Mouse (Mus musculus) heart, postnatal 0 days (tissue): ENCODE measurements around the gene Fam210b. TPM values are rescaled to one million over a fixed set of nuclear protein-coding genes. Genes with fewer than 3 reads are reported as not detected.

Experiments
- ATAC-seq: fragments of 200-750 bp; cut with Nextera tagmentation; 2 replicates; pipeline ENCODE4 v1.8.0; 2017; ENCODE audit warnings: low read depth, moderate number of reproducible peaks, moderate library complexity; ENCODE audit not compliant: insufficient read depth
- DNase-seq: peaks from one replicate; pipeline ENCODE4 v3.0.0-alpha.2; 2016; ENCODE audit warnings: low spot score
- H3K27ac ChIP-seq: fragments of 300-500 bp; sonication (generic); 2 replicates; pipeline ENCODE4 v1.5.1; 2014; ENCODE audit warnings: low read depth, mild to moderate bottlenecking
- H3K27me3 ChIP-seq: fragments of 300-500 bp; sonication (generic); 2 replicates; pipeline ENCODE4 v1.6.1; 2014; ENCODE audit warnings: low read length, mixed read lengths; ENCODE audit not compliant: control insufficient read depth, insufficient read depth
- H3K36me3 ChIP-seq: fragments of 300-500 bp; sonication (generic); replicated peaks from 2 replicates; pipeline ENCODE4 v1.6.1; 2014; ENCODE audit warnings: low read length, mixed read lengths; ENCODE audit not compliant: control insufficient read depth, insufficient read depth
- H3K4me1 ChIP-seq: fragments of 300-500 bp; sonication (generic); 2 replicates; pipeline ENCODE4 v1.6.1; 2014; ENCODE audit warnings: antibody characterized with exemption; ENCODE audit not compliant: control insufficient read depth, insufficient read depth
- H3K4me2 ChIP-seq: fragments of 300-500 bp; sonication (generic); 2 replicates; pipeline ENCODE4 v1.6.1; 2014; ENCODE audit warnings: low read depth, mild to moderate bottlenecking, low read length, moderate library complexity
- H3K4me3 ChIP-seq: fragments of 300-500 bp; sonication (generic); 2 replicates; pipeline ENCODE4 v1.5.1; 2014; ENCODE audit warnings: low read depth, low read length
- H3K9ac ChIP-seq: fragments of 300-500 bp; sonication (generic); replicated peaks from 2 replicates; pipeline ENCODE4 v1.6.1; 2014; ENCODE audit warnings: low read depth, low read length, mixed read lengths
- H3K9me3 ChIP-seq: fragments of 300-500 bp; sonication (generic); replicated peaks from 2 replicates; pipeline ENCODE4 v1.6.1; 2016; ENCODE audit warnings: low read length; ENCODE audit not compliant: control insufficient read depth
- CTCF ChIP-seq: IDR thresholded peaks from 2 replicates; pipeline ENCODE4 v1.5.1; 2016; ENCODE audit warnings: antibody characterized with exemption, control low read depth, low read depth
- EP300 ChIP-seq: IDR thresholded peaks from 2 replicates; pipeline ENCODE4 v1.6.1; 2016; ENCODE audit warnings: antibody characterized with exemption, low read depth
- WGBS: fragments of 180-500 bp; shearing (Covaris S2); extraction: QIAGEN DNeasy Blood & Tissue Kit; methylation state at CpG from one replicate; pipeline ENCODE4 v1.1.7; 2014; 5-methylcytosine and 5-hydroxymethylcytosine counted together
- polyA plus RNA-seq: library from polyadenylated mRNA; unstranded; fragments of >200 nt; fragmentation: Nextera tagmentation; extraction: Ambion mirVana; gene quantifications from 2 replicates; pipeline ENCODE4 v1.2.1, GENCODE M21; 2015
- total RNA-seq: library from RNA; depleted of rRNA; stranded (reverse); fragments of >200 nt; gene quantifications from 2 replicates; pipeline ENCODE4 v1.2.3, GENCODE M21; 2014; ENCODE audit warnings: low replicate concordance

Gene Fam210b
- total and polyA plus RNA-seq, 2 experiments from 2014 or later = 3.3 to 9.4 TPM

- WGBS = 30% methylated on average over 5 of the region's 5 CpGs
- peak overlapping the region; percentile 76 for H3K4me3 ChIP-seq
- peak overlapping the region; percentile 47 for H3K27ac ChIP-seq
- no peaks in the 10 kb centered on the region for H3K9me3 ChIP-seq
- H3K27me3 ChIP-seq = no peaks in the 10 kb centered on the region
- no peak for ATAC-seq
- peaks cover 18% of the 10 kb centered on the region; the same call in 1 of the 2 replicates for H3K4me1 ChIP-seq
- H3K36me3 ChIP-seq = no peaks in the 10 kb centered on the region
- DNase-seq = no peak
- peak overlapping the region; percentile 95 for H3K4me2 ChIP-seq
- no peak overlapping the region for H3K9ac ChIP-seq
- TF ChIP-seq EP300 (no peak), CTCF (no peak)
Observed at GRCm38 (mm10) chr2:172344669-172345068, 696 bp upstream of the Fam210b start.

DNA sequence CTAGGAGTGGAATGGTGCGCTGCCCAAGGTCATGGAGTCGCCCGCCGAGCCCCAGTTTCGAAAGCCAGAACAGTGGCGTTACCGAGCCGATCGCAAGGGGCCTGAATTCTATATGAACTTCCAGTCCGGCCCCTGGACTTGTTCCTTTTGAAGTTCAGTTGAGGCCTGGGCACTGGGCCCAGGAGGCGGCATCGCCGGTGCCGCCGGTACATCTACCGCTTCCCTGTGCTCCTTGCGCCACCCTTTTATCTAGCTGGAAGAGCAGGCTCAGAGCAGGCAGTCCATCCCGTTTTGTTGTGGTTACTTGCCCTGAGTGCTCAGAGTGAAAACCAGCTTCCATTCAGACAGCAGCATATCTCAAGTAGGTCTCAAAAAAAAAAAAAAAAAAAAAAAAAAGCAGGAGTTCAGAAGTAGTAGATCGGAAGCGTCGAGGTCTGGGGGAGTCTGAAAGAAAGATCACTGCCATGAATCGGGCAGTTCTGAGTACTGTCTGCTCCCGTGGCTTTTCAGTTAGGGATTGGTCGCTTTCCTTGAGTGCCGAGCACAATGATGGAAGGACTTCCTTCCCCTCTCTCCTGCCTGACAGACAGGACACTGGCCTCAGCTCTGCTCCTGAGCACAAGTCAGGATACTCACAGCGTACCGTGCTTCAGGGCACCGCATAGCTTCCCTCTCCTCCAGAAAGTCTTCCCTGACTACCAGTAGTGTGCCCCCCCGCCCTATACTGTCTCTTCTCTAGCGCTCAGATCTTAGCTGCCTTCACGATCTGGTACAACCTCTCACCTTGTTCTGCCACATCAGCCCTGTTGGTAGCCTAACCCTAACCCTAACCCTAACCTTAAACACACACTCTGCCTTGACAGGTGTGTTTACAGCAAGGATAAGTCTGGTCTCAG lies 917 bp downstream of the Fam210b start:
- no peaks in the 10 kb centered on the region for H3K36me3 ChIP-seq
- H3K27me3 ChIP-seq = no peaks in the 10 kb centered on the region
- peak overlapping the region; percentile 76 for H3K4me3 ChIP-seq
- peaks cover 18% of the 10 kb centered on the region; the same call in 1 of the 2 replicates for H3K4me1 ChIP-seq
- ATAC-seq (no peak), DNase-seq (peak; percentile 41)
- no peaks in the 10 kb centered on the region for H3K9me3 ChIP-seq
- 11% methylated on average over 31 of the region's 31 CpGs for WGBS
- peak overlapping the region; percentile 68; the same call in 1 of the 2 replicates for H3K27ac ChIP-seq
- H3K9ac ChIP-seq = peak overlapping the region; percentile 62
- peak overlapping the region; percentile 95 for H3K4me2 ChIP-seq
- TF ChIP-seq EP300 (no peak), CTCF (no peak)

GRCm38 (mm10) chr2:172346933-172347611 lies 1.7 kb downstream of the Fam210b start:
- Histone ChIP-seq H3K4me3 (peak overlapping the region; percentile 76; the same call in 1 of the 2 replicates), H3K4me1 (peaks cover 18% of the 10 kb centered on the region; the same call in 1 of the 2 replicates), H3K27me3 (no peaks in the 10 kb centered on the region), H3K27ac (no peak overlapping the region), H3K4me2 (peak overlapping the region; percentile 95; the same call in 1 of the 2 replicates), H3K36me3 (no peaks in the 10 kb centered on the region), H3K9ac (no peak overlapping the region), H3K9me3 (no peaks in the 10 kb centered on the region)
- DNase-seq = no peak
- ATAC-seq = no peak
- TF ChIP-seq CTCF = no peak
- no peak for TF ChIP-seq EP300
- 69% methylated on average over 8 of the region's 8 CpGs for WGBS

- H3K27ac ChIP-seq = no peak overlapping the region
- no peaks in the 10 kb centered on the region for H3K27me3 ChIP-seq
- H3K4me1 ChIP-seq = peaks cover 18% of the 10 kb centered on the region; the same call in 1 of the 2 replicates
- no peaks in the 10 kb centered on the region for H3K36me3 ChIP-seq
- no peak for ATAC-seq
- no peak overlapping the region for H3K9ac ChIP-seq
- WGBS = 26% methylated on average over 3 of the region's 3 CpGs
- peak; percentile 22 for DNase-seq
- no peak for TF ChIP-seq EP300
- TF ChIP-seq CTCF = no peak
- H3K9me3 ChIP-seq = no peaks in the 10 kb centered on the region
- H3K4me3 ChIP-seq = no peak overlapping the region
- no peak overlapping the region for H3K4me2 ChIP-seq
Observed at GRCm38 (mm10) chr2:172348297-172348950, 3.1 kb downstream of the Fam210b start.

- H3K27me3 ChIP-seq = no peaks in the 10 kb centered on the region
- H3K9ac ChIP-seq = no peak overlapping the region
- no peak overlapping the region for H3K4me3 ChIP-seq
- DNase-seq = no peak
- no peak overlapping the region for H3K27ac ChIP-seq
- no peak for ATAC-seq
- no peak for TF ChIP-seq CTCF
- no peak for TF ChIP-seq EP300
- H3K36me3 ChIP-seq = peaks cover 11% of the 10 kb centered on the region
- WGBS = 81% methylated on average over 14 of the region's 14 CpGs
- H3K4me2 ChIP-seq = no peak overlapping the region
- peaks cover 15% of the 10 kb centered on the region; the same call in 1 of the 2 replicates for H3K4me1 ChIP-seq
- no peaks in the 10 kb centered on the region for H3K9me3 ChIP-seq
Observed at GRCm38 (mm10) chr2:172349776-172350175, 4.4 kb downstream of the Fam210b start.
